Mouse (Mus musculus) liver, embryonic 14.5 days (tissue): ENCODE results near the gene Plpp2. TPM values are rescaled to one million over a fixed set of nuclear protein-coding genes. Genes with fewer than 3 reads are reported as not detected.

Experiments used
- ATAC-seq: fragments of 200-750 bp; cut with Nextera tagmentation; 2 replicates; pipeline ENCODE4 v1.8.0; 2017; ENCODE audit warnings: moderate number of reproducible peaks, mild to moderate bottlenecking, moderate library complexity; ENCODE audit not compliant: insufficient read depth
- DNase-seq, 3 experiments: peaks; one replicate each; pipeline ENCODE4 v3.0.0-alpha.2; 2012 to 2013; ENCODE audit warnings: low read depth in 3 of 3, low spot score in 3 of 3
- H3K27ac ChIP-seq: fragments of 300-500 bp; sonication (generic); 2 replicates; pipeline ENCODE4 v1.5.1; 2014; ENCODE audit warnings: moderate library complexity, mild to moderate bottlenecking, control low read depth, inconsistent platforms
- H3K27me3 ChIP-seq: fragments of 300-500 bp; sonication (generic); 2 replicates; pipeline ENCODE4 v1.6.1; 2014; ENCODE audit warnings: mild to moderate bottlenecking, low read length, moderate library complexity; ENCODE audit not compliant: control insufficient read depth, insufficient read depth
- H3K36me3 ChIP-seq: fragments of 300-500 bp; sonication (generic); replicated peaks from 2 replicates; pipeline ENCODE4 v1.6.1; 2014; ENCODE audit warnings: low read depth; ENCODE audit not compliant: control insufficient read depth, insufficient read depth
- H3K4me1 ChIP-seq, 2 experiments: fragments of 200-500 bp in 1 of 2; fragments of 300-500 bp in 1 of 2; sonication (generic) in 1 of 2; replicated peaks; 2 replicates each; pipeline ENCODE4 v1.6.1; 2012 to 2014; ENCODE audit warnings: antibody characterized with exemption in 1 of 2, inconsistent platforms in 1 of 2, low read length in 1 of 2; ENCODE audit not compliant: control insufficient read depth in 2 of 2, insufficient read depth in 2 of 2
- H3K4me2 ChIP-seq: fragments of 300-500 bp; sonication (generic); 2 replicates; pipeline ENCODE4 v1.6.1; 2014; ENCODE audit warnings: low read depth, mild to moderate bottlenecking, control low read depth, moderate library complexity
- H3K4me3 ChIP-seq, 2 experiments: fragments of 200-500 bp in 1 of 2; fragments of 300-500 bp in 1 of 2; sonication (generic) in 1 of 2; 2 replicates each; pipeline ENCODE4 v1.5.1; 2012 to 2014; ENCODE audit warnings: low read depth in 2 of 2, low read length in 2 of 2, mild to moderate bottlenecking in 2 of 2, control low read depth in 1 of 2, inconsistent platforms in 1 of 2, moderate library complexity in 1 of 2; ENCODE audit not compliant: insufficient read depth in 1 of 2
- H3K9ac ChIP-seq: fragments of 300-500 bp; sonication (generic); replicated peaks from 2 replicates; pipeline ENCODE4 v1.6.1; 2014; ENCODE audit warnings: mild to moderate bottlenecking, control low read depth, moderate library complexity
- H3K9me3 ChIP-seq: fragments of 300-500 bp; sonication (generic); 2 replicates; pipeline ENCODE4 v1.6.1; 2016; ENCODE audit warnings: low read length, mixed read lengths; ENCODE audit not compliant: control insufficient read depth
- CTCF ChIP-seq: IDR thresholded peaks from 2 replicates; pipeline ENCODE4 v1.5.1; 2016; ENCODE audit warnings: antibody characterized with exemption, low read depth, control low read depth
- EP300 ChIP-seq: IDR thresholded peaks from 2 replicates; pipeline ENCODE4 v1.6.1; 2016; ENCODE audit warnings: antibody characterized with exemption, low read depth
- WGBS: fragments of 180-500 bp; shearing (Covaris S2); extraction: QIAGEN DNeasy Blood & Tissue Kit; methylation state at CpG from one replicate; pipeline ENCODE4 v1.1.7; 2014; ENCODE audit not compliant: insufficient replicate concordance; 5-methylcytosine and 5-hydroxymethylcytosine counted together
- polyA plus RNA-seq, 2 experiments: library from polyadenylated mRNA; depleted of rRNA in 1 of 2; stranded (reverse) in 1 of 2; unstranded in 1 of 2; fragments of >200 nt; fragmentation: Nextera tagmentation in 1 of 2; extraction: Ambion mirVana in 1 of 2; gene quantifications; 2 replicates each; pipeline versions ENCODE4 v1.2.1 to v1.2.3; 2012 to 2014

Gene Plpp2
- polyA plus RNA-seq, 2 experiments = 10.0 to 19.0 TPM

DNA sequence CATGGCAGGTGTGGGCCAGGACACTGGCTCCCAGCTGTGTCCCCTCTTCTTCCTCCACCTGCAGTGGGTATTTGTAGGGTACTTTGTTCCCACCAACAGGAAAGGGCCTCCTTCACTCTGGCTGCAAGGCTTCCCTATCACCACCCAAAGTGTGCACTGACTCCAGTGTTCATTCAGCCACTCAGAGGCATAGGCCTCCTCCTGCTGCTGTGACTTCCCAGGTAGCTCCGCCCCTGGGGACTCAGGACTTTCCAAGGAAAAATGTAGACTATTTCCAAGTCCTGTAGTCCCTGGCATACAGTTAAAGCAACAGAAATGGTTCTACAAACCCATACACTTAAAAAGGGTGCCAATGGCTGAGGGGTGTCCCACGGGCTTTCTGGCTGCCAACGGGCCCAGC, 918 bp downstream of the Plpp2 start:
- peak overlapping the region; percentile 59 to 60 for H3K4me3 ChIP-seq
- DNase-seq (no peak), ATAC-seq (no peak)
- no peaks in the 10 kb centered on the region for H3K9me3 ChIP-seq
- no peak overlapping the region for H3K9ac ChIP-seq
- TF ChIP-seq CTCF (no peak), EP300 (no peak)
- H3K27ac ChIP-seq = no peak overlapping the region
- peaks cover 0 to 4% of the 10 kb centered on the region in 2 experiments; a peak in 3 of 4 replicates for H3K4me1 ChIP-seq
- 40% methylated on average over 3 of the region's 3 CpGs for WGBS
- H3K36me3 ChIP-seq = no peaks in the 10 kb centered on the region
- no peaks in the 10 kb centered on the region for H3K27me3 ChIP-seq
- peak overlapping the region; percentile 86 for H3K4me2 ChIP-seq

DNA sequence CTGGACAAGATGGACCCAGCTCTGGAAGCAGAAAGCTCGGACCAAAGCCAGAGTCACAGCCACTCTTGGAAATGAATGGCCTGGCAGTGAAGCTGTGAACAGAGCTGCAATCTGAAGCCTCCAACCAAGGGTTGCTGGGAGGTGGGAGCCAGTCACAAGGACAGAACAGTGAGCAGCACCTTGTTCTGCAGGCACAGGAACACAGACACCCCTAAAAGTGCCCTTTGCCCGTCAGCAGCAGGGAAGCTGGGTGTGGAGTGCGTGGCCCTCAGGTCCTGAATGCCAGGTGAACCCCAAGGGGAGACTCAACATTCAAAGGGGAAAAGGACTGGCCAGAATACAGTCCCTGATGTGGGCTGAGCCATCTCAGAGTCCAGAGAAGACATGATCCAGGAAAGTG, 2.0 kb downstream of the Plpp2 start:
- TF ChIP-seq EP300 (no peak), CTCF (no peak)
- Histone ChIP-seq H3K9ac (no peak overlapping the region), H3K27ac (no peak overlapping the region), H3K27me3 (no peaks in the 10 kb centered on the region), H3K4me3 (no peak overlapping the region), H3K36me3 (no peaks in the 10 kb centered on the region), H3K4me2 (no peak overlapping the region), H3K4me1 (peaks cover 0 to 4% of the 10 kb centered on the region in 2 experiments; a peak in 3 of 4 replicates), H3K9me3 (no peaks in the 10 kb centered on the region)
- WGBS = 72% methylated on average over 3 of the region's 3 CpGs
- no peak for DNase-seq
- no peak for ATAC-seq

DNA sequence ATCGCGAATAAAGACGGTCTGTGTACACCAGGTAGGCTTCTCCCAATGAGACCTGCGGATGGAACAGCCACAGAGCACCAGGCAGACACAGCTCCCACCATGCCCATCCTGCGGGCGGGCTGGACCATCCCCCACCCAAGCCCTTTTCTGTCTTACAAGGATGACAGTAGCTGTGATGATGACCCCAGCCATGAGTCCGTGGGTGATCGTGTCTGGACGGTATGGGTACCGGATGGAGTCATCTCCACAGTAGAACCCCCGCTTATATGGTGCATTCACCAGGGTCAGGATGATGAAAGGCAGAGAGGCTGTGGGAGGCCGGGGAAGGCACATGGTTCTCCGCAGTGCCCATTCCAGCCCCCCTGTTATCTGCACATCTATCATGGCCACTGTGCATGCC, 2.9 kb downstream of the Plpp2 start:
- Histone ChIP-seq H3K9me3 (no peaks in the 10 kb centered on the region), H3K9ac (no peak overlapping the region), H3K4me3 (no peak overlapping the region), H3K27me3 (no peaks in the 10 kb centered on the region), H3K36me3 (no peaks in the 10 kb centered on the region), H3K27ac (no peak overlapping the region), H3K4me1 (peaks cover 0 to 4% of the 10 kb centered on the region in 2 experiments; a peak in 3 of 4 replicates), H3K4me2 (no peak overlapping the region)
- ATAC-seq = no peak
- WGBS = 80% methylated on average over 13 of the region's 13 CpGs
- no peak for DNase-seq
- TF ChIP-seq EP300 = no peak
- TF ChIP-seq CTCF = no peak

DNA sequence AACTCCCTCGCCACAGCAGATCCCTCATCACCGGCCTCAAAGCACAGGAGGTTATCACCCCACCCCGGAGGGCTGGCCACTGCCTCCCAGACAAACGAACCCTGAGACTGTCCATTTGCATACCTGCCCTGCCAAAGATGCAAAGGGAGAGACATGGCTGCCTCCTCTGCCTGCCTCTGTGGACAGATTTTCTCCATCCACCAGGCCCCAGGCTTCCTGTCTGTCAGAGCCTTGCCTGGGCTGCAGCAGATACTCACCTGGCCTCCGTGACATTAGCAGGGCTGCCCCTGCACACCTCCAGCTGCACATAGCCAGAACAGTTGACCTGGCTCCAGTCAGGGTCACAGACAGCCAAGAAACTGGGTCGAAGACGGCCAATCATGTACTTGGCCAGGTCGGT, 3.4 kb downstream of the Plpp2 start:
- WGBS = 66% methylated on average over 8 of the region's 8 CpGs
- DNase-seq = no peak
- Histone ChIP-seq H3K36me3 (no peaks in the 10 kb centered on the region), H3K4me3 (no peak overlapping the region), H3K4me1 (peaks cover 0 to 4% of the 10 kb centered on the region in 2 experiments; a peak in 3 of 4 replicates), H3K27ac (no peak overlapping the region), H3K9ac (no peak overlapping the region), H3K9me3 (no peaks in the 10 kb centered on the region), H3K4me2 (no peak overlapping the region), H3K27me3 (no peaks in the 10 kb centered on the region)
- TF ChIP-seq EP300 (no peak), CTCF (no peak)
- ATAC-seq = no peak

DNA sequence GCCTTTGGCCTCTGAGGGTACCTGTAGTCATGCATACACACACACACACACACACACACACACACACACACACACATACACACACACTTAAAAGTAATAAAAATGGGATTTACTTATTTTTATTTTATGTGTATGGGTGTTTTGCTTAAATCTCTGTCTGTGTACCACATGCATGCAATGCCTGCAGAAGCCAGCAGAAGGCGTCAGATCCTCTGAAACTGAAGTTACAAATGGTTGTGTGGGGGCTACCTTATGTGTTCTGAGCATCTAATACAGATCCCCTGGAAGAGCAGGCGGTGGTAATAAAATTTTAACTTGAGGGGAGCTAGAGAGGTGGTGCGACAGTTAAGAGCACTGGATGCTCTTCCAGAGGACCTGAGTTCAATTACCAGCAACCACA, 5.5 kb downstream of the Plpp2 start:
- H3K36me3 ChIP-seq = no peaks in the 10 kb centered on the region
- ATAC-seq = no peak
- H3K4me2 ChIP-seq = no peak overlapping the region
- H3K9ac ChIP-seq = no peak overlapping the region
- no peak overlapping the region for H3K27ac ChIP-seq
- no peak for DNase-seq
- TF ChIP-seq CTCF (peak; percentile 15; the same call in 1 of the 2 replicates), EP300 (no peak)
- no peaks in the 10 kb centered on the region for H3K9me3 ChIP-seq
- no peaks in the 10 kb centered on the region; a peak in 1 of 4 replicates for H3K4me1 ChIP-seq
- WGBS = 63% methylated on average over 3 of the region's 3 CpGs
- H3K27me3 ChIP-seq = no peaks in the 10 kb centered on the region
- no peak overlapping the region for H3K4me3 ChIP-seq
